Mouse (Mus musculus) cerebellum, postnatal 14 days (tissue): ENCODE measurements at regions not wholly inside any gene's neighbourhood (a gene's known extent, or its start where the extent isn't known, plus 50 kb on each side); places are given as distances from the start of the nearest gene placed in this dataset.

ENCODE experiments used
- DNase-seq, 2 experiments: peaks; one replicate each; pipeline ENCODE4 v3.0.0; 2021; ENCODE audit warnings: mixed read lengths in 2 of 2

- no peak for DNase-seq
These were observed 216.9 kb upstream of the Mettl25 start for GRCm38 (mm10) chr10:106058050-106058449.

DNA sequence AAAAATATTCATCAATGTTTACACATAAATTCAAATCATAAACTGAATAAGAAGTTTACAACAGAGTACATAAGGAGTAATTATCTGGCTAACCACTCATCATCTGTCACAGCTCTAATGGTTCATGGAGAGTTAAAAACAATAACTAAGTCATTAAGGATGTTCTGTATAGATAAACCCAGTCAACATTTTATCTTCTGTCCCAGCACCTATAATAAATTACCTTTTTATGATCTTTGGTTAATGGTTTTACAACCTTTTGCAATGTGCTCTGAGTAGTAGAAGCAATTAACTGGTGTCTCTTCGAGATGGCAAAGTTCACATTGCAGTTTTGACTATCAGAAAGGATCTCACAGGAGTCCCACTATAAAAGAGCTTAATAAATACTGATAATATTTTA, 197.3 kb upstream of the Mettl25 start:
- DNase-seq, result no peak

GRCm38 (mm10) chr10:106038033-106038432, 196.9 kb upstream of the Mettl25 start:
- no peak for DNase-seq

DNA sequence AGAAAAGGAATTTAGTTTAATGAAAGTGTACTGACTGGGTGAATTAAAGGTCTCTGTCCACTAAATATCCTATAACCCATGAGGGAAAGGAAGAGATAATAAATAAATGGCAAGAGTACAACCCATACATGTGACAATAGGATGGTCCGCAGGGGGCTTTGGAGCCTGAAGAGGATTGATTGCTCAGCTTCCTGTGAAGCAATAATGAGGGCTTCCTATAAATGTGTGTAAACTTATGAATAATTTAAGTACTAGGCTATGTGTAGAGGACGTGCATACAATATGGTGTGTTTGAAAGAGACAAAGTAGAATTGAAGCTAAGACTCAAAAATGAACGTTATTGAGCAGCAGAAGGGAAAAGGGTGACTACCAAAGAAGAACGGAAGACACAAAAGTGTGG, 192.2 kb upstream of the Mettl25 start:
- DNase-seq, result no peak

- no peak for DNase-seq
These were observed 183.5 kb upstream of the Mettl25 start for GRCm38 (mm10) chr10:106024648-106025047.

GRCm38 (mm10) chr10:106023639-106024215, 182.5 kb upstream of the Mettl25 start:
- DNase-seq, result no peak

DNA sequence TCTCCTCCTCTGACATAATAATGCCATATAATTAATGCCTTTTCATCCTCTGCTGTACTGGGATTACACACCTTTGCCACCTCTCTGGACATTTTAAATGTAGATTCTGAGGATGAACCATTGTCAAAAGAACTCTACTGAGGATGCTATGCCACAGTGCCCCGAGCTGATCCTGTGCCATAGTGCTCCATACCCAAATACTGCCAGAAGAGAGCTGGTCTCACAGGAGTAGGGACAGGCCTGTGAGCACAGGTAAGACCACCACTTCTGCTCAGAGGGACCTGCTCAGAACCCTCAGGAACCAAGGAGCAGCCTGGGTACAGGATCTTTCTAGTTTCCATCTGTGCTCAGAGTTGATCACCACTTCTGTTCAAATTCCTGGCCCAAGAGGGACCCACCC, 174.8 kb upstream of the Mettl25 start:
- DNase-seq, result no peak

GRCm38 (mm10) chr10:106015436-106015835, 174.3 kb upstream of the Mettl25 start:
- no peak for DNase-seq

GRCm38 (mm10) chr10:106010131-106010530, 169.0 kb upstream of the Mettl25 start:
- no peak for DNase-seq

- peak; percentile 49 to 52 for DNase-seq
These were observed 166.2 kb upstream of the Mettl25 start for GRCm38 (mm10) chr10:106007331-106007730.

DNA sequence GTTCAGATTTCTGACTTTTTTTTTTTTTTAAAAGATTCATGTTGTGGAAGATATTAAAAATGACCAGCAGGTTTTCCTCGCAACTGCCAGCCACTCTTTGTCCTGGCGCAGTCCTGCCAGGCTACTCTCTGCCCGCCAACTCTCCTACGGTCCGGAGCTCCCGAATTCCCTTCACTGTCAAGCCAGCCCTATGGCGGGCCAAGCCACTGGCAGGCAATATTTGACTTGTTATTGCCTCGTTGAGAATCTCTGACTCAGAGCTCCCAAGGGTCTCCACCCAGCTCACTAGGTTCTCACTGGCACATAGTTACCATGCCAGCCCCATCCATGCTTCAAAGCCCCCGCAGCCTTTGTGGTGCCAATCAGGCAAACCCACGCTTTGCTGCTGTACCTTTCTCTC, 165.7 kb upstream of the Mettl25 start:
- peak; percentile 69 to 78 for DNase-seq

DNA sequence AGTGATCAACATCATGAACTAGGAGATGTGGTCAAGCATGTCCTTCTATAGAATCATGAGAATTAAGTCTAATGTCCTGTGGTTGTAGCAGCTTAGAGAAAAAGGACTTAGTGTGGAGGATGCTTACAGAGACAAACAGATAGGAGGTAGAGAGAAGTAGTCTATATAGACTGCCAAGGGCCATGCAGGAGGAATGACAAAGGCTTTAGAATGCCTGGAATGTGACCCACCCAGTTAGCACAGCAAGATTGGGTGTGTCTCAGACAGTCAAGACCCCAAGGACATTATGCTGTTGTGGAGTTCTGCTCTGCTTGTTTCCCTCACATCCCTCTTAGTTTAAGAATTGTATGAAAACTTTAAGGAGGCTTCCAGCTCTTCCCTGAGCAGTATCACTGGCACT, 164.9 kb upstream of the Mettl25 start:
- no peak for DNase-seq

GRCm38 (mm10) chr10:105957468-105957867, 116.3 kb upstream of the Mettl25 start:
- no peak for DNase-seq

DNA sequence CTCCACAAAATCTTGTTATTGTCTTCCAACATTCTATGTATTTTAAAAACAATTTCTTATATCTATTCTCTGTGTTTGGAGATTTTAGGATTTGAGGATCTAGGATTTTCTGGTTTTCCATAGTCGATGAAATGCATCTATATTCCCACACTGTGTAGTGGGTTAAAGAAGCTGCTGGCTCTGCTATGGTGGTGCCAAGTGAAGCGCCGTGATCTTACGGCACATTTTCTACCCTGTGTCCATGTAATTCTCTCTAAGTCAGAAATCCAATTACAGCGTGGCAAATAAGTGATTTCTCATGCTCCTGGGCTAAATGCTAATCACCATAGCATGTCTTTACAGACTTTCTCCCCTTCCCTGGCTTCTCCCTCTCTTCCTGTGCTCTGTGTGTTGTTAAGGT, 92.1 kb upstream of the Mettl25 start:
- DNase-seq, result peak in 1 of 2 experiments; percentile 6

DNA sequence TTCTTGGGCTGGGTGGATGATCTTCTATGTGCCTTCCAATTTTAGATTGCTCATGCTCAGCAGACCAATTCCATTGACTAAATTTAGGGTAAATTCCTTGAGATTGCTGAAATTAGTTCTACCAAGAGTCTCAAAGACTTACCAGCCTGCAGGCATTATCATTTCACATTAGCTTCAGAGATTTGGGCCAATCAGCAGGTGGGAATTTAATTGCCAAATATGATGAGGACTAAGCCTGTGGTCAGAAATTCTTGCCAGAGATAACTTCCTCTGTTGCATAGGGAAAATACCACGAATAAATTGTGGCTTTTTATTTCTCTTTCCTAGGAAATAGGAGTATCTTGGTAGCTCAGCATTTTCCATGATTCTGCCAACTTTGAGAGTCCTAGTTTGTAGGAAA, 91.6 kb upstream of the Mettl25 start:
- DNase-seq, result peak; percentile 20 to 51

- DNase-seq, result no peak
These were observed 86.4 kb upstream of the Mettl25 start for GRCm38 (mm10) chr10:105927596-105927995.

GRCm38 (mm10) chr10:105926912-105927238, 85.7 kb upstream of the Mettl25 start:
- no peak for DNase-seq

DNA sequence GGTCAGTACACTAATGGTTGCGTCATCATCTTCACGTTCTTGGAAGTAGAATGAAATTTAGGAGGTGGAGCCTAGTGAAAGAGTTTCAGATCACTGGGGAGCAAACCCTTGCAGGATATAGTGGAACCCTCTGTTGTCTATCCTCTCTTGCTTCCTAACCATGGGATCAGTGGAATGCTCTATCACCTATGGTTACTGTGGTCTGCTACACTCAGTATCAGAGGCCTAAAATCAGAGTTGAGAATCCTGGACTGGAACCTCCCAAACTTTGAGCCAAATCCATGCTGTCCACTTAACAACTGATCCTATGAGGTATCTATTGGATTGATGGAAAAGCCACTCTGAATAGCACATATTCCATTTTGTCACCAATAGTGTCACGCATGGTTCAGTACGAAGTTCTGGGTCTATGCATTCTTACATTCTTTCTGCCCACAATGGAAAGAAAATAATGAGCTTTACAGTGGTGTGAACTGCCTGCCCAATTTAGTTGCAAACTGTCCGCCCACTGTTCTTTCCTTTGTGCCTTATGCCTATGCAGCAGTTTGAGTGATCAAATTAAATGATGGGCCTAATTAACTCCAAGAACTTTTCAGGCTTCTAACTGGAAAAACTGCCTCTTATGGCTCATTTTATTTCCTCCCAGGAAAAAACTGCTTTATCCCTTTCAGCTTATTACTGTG, 85.2 kb upstream of the Mettl25 start:
- DNase-seq, result no peak

DNA sequence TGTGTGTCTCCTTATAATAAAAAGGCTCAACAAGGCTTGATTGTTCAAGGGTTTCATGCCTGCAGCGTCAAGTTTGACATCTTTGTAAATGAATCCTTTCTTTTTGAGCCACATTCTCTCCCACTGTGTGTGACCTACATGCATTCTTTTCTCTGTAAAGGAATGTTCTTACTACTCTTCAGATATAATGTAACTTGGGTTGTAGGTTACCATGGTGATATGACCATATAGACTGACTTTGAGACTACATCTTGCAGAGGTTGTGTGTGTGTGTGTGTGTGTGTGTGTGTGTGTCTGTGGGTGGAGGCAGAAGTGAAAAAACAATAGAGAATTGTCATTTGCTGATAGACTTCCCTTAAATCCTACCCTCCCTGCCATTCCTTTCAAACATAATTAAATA, 58.5 kb upstream of the Mettl25 start:
- DNase-seq, result no peak

GRCm38 (mm10) chr10:105899225-105899624, 58.0 kb upstream of the Mettl25 start:
- no peak for DNase-seq
